Mouse (Mus musculus) left cerebral cortex, postnatal 36 days (tissue): ENCODE results near the gene Pcsk6. TPM values are rescaled to one million over a fixed set of nuclear protein-coding genes. Genes with fewer than 3 reads are reported as not detected.

Experiments used
- DNase-seq, 2 experiments: peaks; one replicate each; pipeline ENCODE4 v3.0.0; 2021 to 2022; ENCODE audit warnings: low spot score in 2 of 2, mixed read lengths in 1 of 2
- intact Hi-C: fragments of 180-260 bp; cut with DNase I; formaldehyde crosslinking; loops from one replicate; pipeline ENCODE4 v1.15.1; 2025
- total RNA-seq, 2 experiments: library from RNA; stranded (reverse); gene quantifications; 2 replicates each; pipeline ENCODE4 v1.2.3; 2021

Pcsk6 gene
- total RNA-seq, 2 experiments from 2014 or later = 8.4 to 9.6 TPM

DNA sequence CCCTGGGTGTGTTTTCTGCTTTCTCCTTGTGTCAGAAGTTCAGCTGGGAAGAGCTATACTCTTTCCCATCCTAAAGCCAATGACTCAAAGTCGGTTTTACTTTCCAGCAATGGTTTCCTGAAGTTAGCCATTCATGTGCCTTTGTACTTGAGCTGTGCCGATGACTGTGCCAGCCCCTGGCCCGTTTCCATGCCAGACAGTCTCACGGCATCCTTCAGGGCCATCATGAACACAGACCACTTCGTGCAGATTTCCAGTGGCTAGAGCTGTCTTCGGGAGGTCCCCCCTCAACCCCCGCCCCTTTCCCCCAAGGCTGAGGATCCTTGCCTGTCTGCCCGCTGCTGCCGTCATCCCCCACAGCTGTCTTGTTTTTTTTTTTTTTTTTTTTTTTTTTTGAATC is 17.8 kb downstream of the Pcsk6 start:
- no peak for DNase-seq
- intact Hi-C loops = no loop called here

DNA sequence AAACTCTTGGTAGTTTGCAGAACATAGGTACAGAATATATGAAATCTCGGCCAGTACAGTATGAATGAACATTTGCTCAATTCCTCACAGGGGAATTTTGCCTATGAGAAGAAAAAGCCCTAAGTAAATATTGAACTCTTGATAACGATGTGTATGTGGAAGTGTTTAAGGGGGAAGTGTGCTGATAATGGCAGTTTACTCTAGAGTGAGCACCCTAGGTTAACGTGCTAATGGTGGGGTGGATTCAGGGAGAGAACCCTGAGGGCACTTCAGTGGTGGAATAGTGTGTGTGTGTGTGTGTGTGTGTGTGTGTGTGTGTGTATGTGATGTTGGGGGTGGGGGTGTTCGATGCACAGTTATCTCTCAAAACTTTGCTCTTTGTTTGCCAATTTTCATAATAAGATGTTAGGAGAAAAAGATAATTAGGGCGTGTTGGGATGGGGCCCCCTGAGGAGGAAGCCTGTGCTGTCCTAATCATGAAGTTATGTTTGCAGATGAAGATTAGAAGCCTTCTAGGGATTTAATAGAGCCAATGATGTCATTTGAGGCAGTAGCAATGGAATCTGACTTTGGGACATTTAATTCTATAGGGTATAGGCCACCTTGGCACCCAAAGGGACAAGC is 19.2 kb downstream of the Pcsk6 start:
- intact Hi-C loops = no loop called here
- no peak for DNase-seq

DNA sequence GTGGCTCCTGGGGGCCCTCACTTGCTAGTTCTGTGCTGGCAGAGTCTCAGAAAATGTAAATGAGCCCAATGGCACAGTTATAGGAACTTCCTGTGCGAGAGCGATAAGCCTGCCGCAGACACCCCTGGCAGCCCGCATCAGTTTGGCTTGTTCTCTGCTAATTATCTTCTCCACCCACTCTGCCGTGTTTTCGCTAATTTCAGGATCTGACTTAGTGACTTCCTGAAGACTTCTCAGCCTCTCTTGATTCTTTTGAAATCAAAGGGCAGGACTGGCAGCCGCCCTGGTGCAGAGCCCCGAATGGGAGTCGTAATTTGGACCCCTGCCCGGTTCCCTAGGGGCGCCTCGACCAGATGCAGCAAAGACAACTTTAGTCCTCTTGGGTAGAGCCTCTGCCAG is 19.8 kb downstream of the Pcsk6 start:
- intact Hi-C loops = no loop called here
- DNase-seq = no peak

DNA sequence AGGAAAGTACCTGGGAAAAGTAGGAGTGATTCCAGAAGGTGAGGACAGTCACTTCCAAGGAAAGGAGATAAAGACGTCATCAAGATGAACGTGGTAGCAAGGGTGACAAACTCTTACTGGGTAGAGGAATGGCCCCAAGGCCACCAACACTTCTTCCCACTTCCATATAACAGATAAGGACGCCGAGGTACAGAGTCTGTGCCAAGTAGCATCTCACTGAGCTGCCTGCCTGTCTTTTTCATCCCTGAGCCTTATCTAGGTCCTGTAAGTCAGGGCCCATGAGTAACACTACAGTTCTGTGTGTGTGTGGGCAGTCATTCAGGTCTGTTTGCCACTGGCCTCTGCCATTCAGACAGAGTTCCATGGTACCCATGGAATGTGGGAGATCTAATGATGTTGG is 23.4 kb downstream of the Pcsk6 start:
- no peak for DNase-seq
- intact Hi-C loops = no loop called here

DNA sequence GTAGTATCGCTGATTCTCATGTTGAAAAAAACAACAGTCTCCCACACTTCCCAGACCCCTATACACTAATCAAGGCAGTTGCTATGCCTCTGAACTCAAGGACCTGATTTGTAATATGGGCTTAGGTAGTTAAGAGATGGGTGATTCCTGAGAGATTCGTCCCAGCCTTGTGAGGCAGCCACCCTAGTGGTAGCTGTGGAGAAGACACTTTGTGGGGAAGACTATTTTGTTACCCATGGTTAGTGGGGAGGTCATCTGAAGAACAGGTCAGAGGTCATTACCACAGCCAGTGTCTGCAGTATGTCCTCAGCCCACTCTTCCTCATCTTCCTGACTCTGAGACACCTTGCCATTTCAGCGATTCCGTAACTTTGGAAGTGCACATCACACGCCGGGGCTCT is 24.3 kb downstream of the Pcsk6 start:
- no peak for DNase-seq
- intact Hi-C loops = no loop called here

GRCm38 (mm10) chr7:65891831-65892230 is 30.3 kb downstream of the Pcsk6 start:
- intact Hi-C loops = no loop called here
- no peak for DNase-seq

DNA sequence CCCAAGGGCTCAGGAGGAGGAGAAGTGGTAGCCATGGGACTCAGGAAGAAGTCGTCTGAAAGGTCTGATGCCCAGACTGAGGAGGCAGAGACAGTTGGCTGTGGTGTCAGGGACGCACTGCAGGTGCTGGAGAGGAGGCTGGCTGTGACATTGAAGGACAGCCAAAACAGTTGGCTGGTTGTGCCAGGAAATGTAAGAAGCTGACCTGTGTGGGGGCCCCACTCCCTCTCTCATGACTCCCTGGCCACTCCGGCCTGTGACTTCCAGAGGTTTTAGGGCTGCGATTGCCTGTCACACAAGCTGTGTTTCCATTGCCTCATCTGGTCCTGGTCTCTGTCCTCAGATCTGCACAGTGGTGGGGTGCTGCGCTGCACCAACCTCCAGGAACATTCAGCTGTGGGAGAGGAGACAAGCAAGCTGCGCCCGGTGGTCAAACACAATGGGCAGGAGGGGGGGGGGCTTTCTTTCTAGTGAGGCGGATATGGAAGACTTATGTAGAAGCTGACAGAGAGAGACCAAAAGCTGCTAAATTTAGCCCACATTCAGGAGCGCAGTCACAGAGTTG is 30.8 kb downstream of the Pcsk6 start:
- DNase-seq = no peak
- intact Hi-C loops = no loop called here

DNA sequence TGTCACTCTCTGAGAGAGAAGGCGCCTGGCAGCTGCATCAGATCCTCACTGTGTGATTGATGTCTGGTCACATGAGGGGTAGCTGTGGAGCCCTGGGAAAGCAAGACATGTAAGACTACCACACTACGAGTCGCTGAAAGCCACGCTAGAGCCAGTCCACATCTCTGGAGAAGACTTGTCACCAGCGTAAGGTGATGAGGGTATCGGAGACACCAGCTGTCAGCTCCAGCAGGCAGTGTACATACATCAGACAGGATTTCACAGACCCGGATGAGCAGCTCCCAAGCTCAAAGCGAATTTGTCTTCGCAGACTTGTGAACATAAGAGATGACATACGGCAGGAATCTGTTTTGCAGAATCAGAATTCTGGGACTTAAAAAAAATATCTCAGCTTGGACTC is 32.0 kb downstream of the Pcsk6 start:
- no peak for DNase-seq
- intact Hi-C loops = no loop called here

- intact Hi-C loops = no loop called here
Observed at GRCm38 (mm10) chr7:65895262-65895661, 33.7 kb downstream of the Pcsk6 start.

DNA sequence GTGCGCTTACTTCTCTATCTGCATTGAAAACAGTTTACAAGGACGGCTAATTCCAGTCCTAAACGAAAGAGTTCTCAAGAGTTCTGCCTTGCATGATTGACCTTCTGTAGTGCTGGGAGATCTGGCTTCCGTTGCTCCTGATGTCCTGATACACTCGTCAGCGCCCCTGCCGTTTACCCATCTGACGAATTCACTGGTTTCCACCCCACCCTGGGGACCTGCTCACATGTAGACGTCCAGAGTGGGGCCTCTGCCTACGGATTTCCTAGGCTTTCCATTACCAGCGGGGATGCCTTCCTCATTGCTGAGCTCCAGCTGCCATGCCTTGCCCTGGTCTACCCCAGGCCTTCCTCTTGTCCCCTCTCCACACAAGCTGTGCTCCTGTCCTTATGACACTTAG is 39.7 kb downstream of the Pcsk6 start:
- intact Hi-C loops = no loop called here
- no peak for DNase-seq

More at GRCm38 (mm10) chr7:65895262-65895661, 33.7 kb downstream of the Pcsk6 start:
- no peak for DNase-seq

GRCm38 (mm10) chr7:65902471-65903180 is 41.1 kb downstream of the Pcsk6 start:
- intact Hi-C loops = no loop called here
- DNase-seq = peak; percentile 29 to 35

- no peak for DNase-seq
- intact Hi-C loops = no loop called here
Observed at GRCm38 (mm10) chr7:65903456-65903855, 41.9 kb downstream of the Pcsk6 start.

DNA sequence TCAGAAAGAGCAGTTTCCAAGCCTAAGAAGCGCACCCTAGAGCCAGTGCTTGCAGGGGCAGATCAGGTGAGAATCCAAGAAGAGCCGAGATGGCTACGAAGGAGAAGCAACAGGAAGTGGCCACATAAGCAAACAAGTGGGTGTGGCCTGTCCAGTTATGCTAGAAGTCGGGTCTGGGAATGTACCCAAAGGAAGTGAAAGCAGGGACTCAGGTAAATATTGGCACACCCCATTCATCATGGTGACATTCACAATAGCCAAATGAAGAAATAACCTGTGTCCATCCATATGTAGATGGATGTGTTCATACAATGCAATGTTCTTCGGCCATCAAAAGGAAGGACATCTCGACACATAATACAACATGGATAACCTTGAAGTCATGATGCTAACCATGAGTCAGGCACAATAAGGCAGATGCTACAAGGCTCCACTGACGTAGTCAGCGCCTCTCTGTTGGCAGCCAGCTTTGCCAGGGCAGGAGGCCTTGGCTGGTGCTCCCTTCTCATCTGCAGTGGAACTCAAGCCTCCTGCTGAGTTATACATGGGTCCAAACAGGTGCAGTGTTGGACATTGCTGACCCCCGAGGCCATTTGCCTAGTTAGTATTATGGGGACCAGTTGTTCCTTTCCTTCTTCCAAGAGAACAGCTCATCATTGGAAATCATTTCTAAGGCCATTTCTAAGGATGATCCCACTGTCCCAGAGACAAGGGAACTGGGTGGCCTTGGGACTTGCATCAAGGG is 45.2 kb downstream of the Pcsk6 start:
- no peak for DNase-seq
- intact Hi-C loops = no loop called here

DNA sequence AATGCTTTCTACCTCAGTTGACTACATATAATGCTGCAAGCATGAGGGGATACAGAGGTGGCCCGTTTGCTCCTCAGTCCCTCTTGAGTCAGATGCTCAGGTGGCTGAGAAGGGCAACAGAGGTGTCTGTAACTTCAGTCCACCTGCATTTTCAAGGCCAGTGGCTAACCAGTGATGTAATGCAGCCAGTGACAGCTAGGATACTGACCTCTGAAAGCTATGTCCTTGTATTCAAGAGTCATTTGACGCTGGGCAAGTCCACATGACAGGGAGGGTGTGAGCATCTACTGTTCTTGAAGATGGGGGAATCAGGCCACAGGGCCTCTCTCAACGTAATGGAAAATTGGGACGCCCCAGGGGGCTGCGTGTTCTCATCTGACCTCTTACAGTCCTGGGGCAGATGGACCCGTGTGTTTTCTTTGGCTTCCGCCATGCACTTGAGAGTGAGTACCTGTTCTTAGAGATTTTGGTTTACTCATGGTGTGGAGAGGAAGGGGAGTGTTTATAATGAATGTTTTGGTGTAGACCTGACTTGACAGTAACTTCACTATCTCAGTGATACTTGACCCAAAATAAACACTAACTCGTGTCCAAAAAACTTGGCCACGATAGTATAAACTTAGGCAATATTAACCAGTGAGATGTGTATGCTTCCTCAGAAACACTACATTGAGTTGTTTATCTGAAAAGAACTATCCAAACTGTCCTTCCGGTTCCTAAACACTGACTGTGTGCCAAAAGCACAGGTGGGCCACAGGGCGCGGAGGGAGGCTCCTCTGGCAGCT is 48.0 kb downstream of the Pcsk6 start:
- no peak for DNase-seq
- intact Hi-C loops = loop anchor here (2.0 kb wide), 1 partner anchor 47 kb away; no protein-coding TSS in a partner anchor

DNA sequence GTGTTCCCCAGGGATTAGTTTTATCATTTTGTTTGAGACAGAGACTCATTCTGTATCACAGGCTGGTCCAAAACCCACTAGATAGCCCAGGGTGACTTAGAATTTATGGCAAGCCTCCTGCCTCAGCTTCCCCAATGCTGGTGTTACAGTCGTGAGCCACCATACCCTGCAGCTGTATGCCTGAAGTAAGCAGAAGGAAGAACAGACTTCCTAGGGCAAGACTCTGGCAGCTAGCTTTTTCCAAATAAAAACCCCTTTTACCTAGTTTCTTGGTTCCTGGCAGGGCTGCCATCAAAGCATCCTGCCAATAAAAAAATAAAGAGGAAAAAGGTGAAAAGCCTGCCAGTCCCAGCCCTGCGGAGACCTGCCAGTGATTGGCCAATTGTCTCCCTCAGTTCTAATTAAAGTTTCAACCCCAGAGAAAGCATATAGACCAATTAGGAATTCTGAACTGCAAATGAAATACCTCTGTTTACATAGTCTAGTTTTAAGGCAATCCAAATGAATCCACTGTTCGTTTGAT is 51.6 kb downstream of the Pcsk6 start:
- intact Hi-C loops = no loop called here

DNA sequence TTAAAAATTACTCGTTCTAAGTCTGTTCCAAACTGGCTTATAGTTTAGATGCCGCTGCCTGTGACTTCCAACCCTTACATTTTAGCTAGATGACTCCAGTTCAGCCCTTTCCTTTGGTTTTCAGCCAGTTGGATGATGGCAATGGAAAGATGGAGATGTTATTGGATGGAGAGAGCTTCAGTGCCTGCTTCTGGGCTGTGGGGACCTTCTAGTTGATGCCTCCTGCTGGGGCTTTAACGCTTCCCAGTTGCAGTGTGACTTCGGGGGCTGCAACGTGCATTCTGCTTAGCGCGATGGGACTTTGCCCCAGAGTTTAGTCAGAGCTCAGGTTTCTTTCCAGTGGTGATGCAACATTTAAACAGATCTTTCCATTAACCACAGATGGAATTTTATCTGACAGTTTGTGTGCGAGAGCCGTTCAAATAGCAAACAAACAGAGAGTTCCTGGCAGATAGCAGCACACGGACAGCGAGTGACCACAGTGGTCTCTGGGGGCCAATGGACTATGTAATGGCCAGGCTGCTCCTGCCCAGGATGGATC is 53.3 kb downstream of the Pcsk6 start:
- DNase-seq = no peak
- intact Hi-C loops = no loop called here

More for the DNA sequence above, 51.6 kb downstream of the Pcsk6 start:
- no peak for DNase-seq

DNA sequence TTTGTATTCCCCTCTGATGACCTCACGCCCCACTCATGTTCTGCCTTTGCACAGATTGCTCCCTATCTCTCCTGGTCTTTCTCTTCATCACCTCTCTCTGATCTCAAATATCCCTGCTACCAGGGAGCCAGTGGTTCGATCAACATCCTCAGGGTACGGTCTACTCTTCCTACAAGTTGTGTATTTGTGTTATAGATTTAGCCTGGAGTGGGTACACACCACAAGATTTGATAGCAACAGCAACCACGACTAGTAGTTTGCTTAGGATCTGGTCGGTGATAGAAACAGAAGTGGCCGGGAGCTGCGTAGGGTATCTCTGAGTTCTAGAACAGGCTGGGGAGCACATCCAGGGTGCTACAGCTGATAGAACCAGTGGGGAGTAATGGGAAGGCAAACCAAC is 54.3 kb downstream of the Pcsk6 start:
- DNase-seq = no peak
- intact Hi-C loops = no loop called here

GRCm38 (mm10) chr7:65916566-65916965 is 55.0 kb downstream of the Pcsk6 start:
- no peak for DNase-seq
- intact Hi-C loops = no loop called here

- intact Hi-C loops = no loop called here
- DNase-seq = no peak
Observed at GRCm38 (mm10) chr7:65918431-65918830, 56.9 kb downstream of the Pcsk6 start.
